Mouse (Mus musculus): ENCODE measurements around the gene Grin2b.

DNA sequence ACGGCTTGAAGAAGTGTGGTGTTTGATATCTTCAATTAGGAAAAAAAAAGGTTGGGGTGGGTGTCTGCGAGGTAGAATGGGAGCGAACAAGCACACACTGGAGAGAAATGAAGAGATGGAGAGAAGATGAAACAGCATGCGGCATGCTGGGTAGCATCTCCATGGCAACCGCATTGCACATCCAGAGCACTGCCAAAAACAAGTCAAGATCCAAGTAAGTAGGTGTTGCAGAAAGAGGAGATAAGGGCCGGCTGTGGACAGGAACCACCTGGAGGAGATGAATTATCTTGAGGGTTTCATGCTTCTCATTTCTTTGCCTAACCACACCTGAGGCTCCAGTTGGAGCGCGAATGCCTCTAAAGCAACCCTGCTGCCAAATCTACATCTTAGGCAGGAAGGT, 313.8 kb downstream of the Grin2b start:
- no peak for TF ChIP-seq CTCF (IDR thresholded peaks at IDR 0.05; ENCODE audit: low read depth)
- TF ChIP-seq EP300 (optimal IDR thresholded peaks at IDR 0.05) = no peak

Measured in stomach, postnatal 0 days (tissue).